Mouse (Mus musculus) mouse trophoblast stem cell (cell line): Measurements from ENCODE around the gene Tjp2.

Source experiments
- in situ Hi-C, 2 experiments: fragments of 300-500 bp; cut with MseI, MboI; formaldehyde crosslinking; loops; 2 replicates in 1 of 2; 3 replicates in 1 of 2; pipeline ENCODE4 v1.15.1; 2025

Tjp2 gene

GRCm38 (mm10) chr19:24064348-24064895 lies 160.4 kb downstream of the Tjp2 start:
- in situ Hi-C loops = no loop called here

GRCm38 (mm10) chr19:24063585-24063984 lies 161.2 kb downstream of the Tjp2 start:
- in situ Hi-C loops = no loop called here

GRCm38 (mm10) chr19:24058851-24059250 lies 166.0 kb downstream of the Tjp2 start:
- in situ Hi-C loops = no loop called here

GRCm38 (mm10) chr19:24058021-24058420 lies 166.8 kb downstream of the Tjp2 start:
- in situ Hi-C loops = no loop called here

- in situ Hi-C loops = no loop called here
These were observed 167.9 kb downstream of the Tjp2 start for GRCm38 (mm10) chr19:24056880-24057279.

- in situ Hi-C loops = no loop called here
These were observed 169.9 kb downstream of the Tjp2 start for GRCm38 (mm10) chr19:24054904-24055303.

GRCm38 (mm10) chr19:24054265-24054664 lies 170.6 kb downstream of the Tjp2 start:
- in situ Hi-C loops = no loop called here

GRCm38 (mm10) chr19:24050514-24050913 lies 174.3 kb downstream of the Tjp2 start:
- in situ Hi-C loops = no loop called here

- in situ Hi-C loops = no loop called here
These were observed 175.5 kb downstream of the Tjp2 start for GRCm38 (mm10) chr19:24049329-24049728.

- in situ Hi-C loops = no loop called here
These were observed 178.3 kb downstream of the Tjp2 start for GRCm38 (mm10) chr19:24046395-24046993.
